Comparison of ENCODE assay signal across 9 mouse cellular contexts in genomic region chr15:80083740-80084139, GRCm38 (mm10). TPM values are rescaled to one million over a fixed set of nuclear protein-coding genes. Genes with fewer than 3 reads are reported as not detected.
DNase-seq lines count a peak whose midpoint lies in the region; ATAC-seq and TF ChIP-seq lines count a peak whose summit lies in the region.
"Had no signal": no experiment of that assay in that cellular context is flagged by ENCODE, and none has a peak within 500 bp of the region (broad histone marks: within the 10 kb centered on the region; RNA-seq: fewer than 3 reads in every experiment).

No protein-coding gene starts in this region.

- peaks cover 35% of the 10 kb centered on the region for H3K36me3 ChIP-seq in heart, embryonic 15.5 days
- H3K36me3 ChIP-seq in G1E (replicated peaks): peaks cover 43% of the 10 kb centered on the region
- H3K36me3 ChIP-seq in hindbrain, embryonic 13.5 days: peaks cover 34% of the 10 kb centered on the region
- peaks cover 38% of the 10 kb centered on the region for H3K36me3 ChIP-seq in midbrain, embryonic 10.5 days

- peak overlapping the region; percentile 95 for H3K27ac ChIP-seq in heart, embryonic 15.5 days
- peak overlapping the region; percentile 96 for H3K27ac ChIP-seq in hindbrain, embryonic 13.5 days
- peak overlapping the region; percentile 97 for H3K27ac ChIP-seq in midbrain, embryonic 10.5 days (replicated peaks)

- DNase-seq in heart, adult 11 months: no peak
- DNase-seq in G1E (ENCODE audit: low spot score): no peak
- DNase-seq in midbrain, embryonic 10.5 days (ENCODE audit: low spot score): no peak
- no peak for DNase-seq in urinary bladder, postnatal 4 days (ENCODE audit: low spot score in 2 of 2)
- no peak for DNase-seq in gastrocnemius, adult 18-20 months (ENCODE audit: low spot score)
- no peak for DNase-seq in gastrocnemius, postnatal 4 days (ENCODE audit: low spot score in 2 of 2)

- no peaks in the 10 kb centered on the region for H3K27me3 ChIP-seq in heart, embryonic 15.5 days
- no peaks in the 10 kb centered on the region for H3K27me3 ChIP-seq in G1E (ENCODE audit: insufficient read depth, low read length)
- H3K27me3 ChIP-seq in hindbrain, embryonic 13.5 days: no peaks in the 10 kb centered on the region
- H3K27me3 ChIP-seq in midbrain, embryonic 10.5 days (ENCODE audit: low read depth, poor library complexity, severe bottlenecking): no peaks in the 10 kb centered on the region

- H3K9me3 ChIP-seq in heart, embryonic 15.5 days (replicated peaks): no peaks in the 10 kb centered on the region
- no peaks in the 10 kb centered on the region; the same call in 1 of the 2 replicates for H3K9me3 ChIP-seq in G1E (replicated peaks)
- no peaks in the 10 kb centered on the region for H3K9me3 ChIP-seq in hindbrain, embryonic 13.5 days
- no peaks in the 10 kb centered on the region for H3K9me3 ChIP-seq in midbrain, embryonic 10.5 days (replicated peaks)

- peak overlapping the region; percentile 57 for H3K9ac ChIP-seq in heart, embryonic 15.5 days
- H3K9ac ChIP-seq in hindbrain, embryonic 13.5 days: peak overlapping the region; percentile 72

- peak overlapping the region; percentile 87 for H3K4me3 ChIP-seq in heart, embryonic 15.5 days
- H3K4me3 ChIP-seq in G1E (ENCODE audit: low read depth, low read length): peak overlapping the region; percentile 85
- peak overlapping the region; percentile 69 for H3K4me3 ChIP-seq in hindbrain, embryonic 13.5 days
- H3K4me3 ChIP-seq in midbrain, embryonic 10.5 days: peak overlapping the region; percentile 89

- H3K4me1 ChIP-seq in heart, embryonic 15.5 days (replicated peaks): peaks cover 38% of the 10 kb centered on the region
- H3K4me1 ChIP-seq in G1E (ENCODE audit: insufficient read depth, low read depth, low read length): peaks cover 25% of the 10 kb centered on the region
- peaks cover 34% of the 10 kb centered on the region for H3K4me1 ChIP-seq in hindbrain, embryonic 13.5 days (replicated peaks)
- peaks cover 37% of the 10 kb centered on the region for H3K4me1 ChIP-seq in midbrain, embryonic 10.5 days

- peak overlapping the region; percentile 77 for H3K4me2 ChIP-seq in heart, embryonic 15.5 days
- H3K4me2 ChIP-seq in hindbrain, embryonic 13.5 days: peak overlapping the region; percentile 65

- TF ChIP-seq CTCF in G1E (IDR thresholded peaks at IDR 0.05; ENCODE audit: low read depth, low read length): no peak

- ATAC-seq in heart, embryonic 15.5 days (replicated peaks; ENCODE audit: insufficient number of reproducible peaks, insufficient read depth, low FRiP score, low read depth): no peak
- ATAC-seq in G1E (ENCODE audit: extremely low read depth, insufficient number of reproducible peaks, low FRiP score, poor library complexity, severe bottlenecking): no peak
- peak; percentile 21 for ATAC-seq in hindbrain, embryonic 13.5 days (ENCODE audit: low FRiP score)

- WGBS in heart, embryonic 15.5 days: 2% methylated on average over 12 of the region's 12 CpGs
- WGBS in hindbrain, embryonic 13.5 days: 1% methylated on average over 12 of the region's 12 CpGs
- WGBS in midbrain, embryonic 10.5 days: 1% methylated on average over 12 of the region's 12 CpGs

RNA-seq across cellular contexts. Expression of gene Syngr1, which starts 7.4 kb away (rescaled TPM):
- 38.0 and 42.9 TPM in 2 replicates for polyA plus RNA-seq in heart, embryonic 15.5 days (2015; fragmentation: Nextera tagmentation; extraction: Ambion mirVana)
- total RNA-seq in G1E (2014; fragmentation: Nextera tagmentation) (41.4 and 44.2 TPM in 2 replicates), G1E (2017) (74.6 and 96.9 TPM in 2 replicates)
- polyA plus RNA-seq in G1E (2012): 86.9 and 89.8 TPM in 2 replicates
- 27.9 and 28.3 TPM in 2 replicates for polyA plus RNA-seq in hindbrain, embryonic 13.5 days (2015; fragmentation: Nextera tagmentation; extraction: Ambion mirVana)
- polyA plus RNA-seq in midbrain, embryonic 10.5 days (2016; fragmentation: Nextera tagmentation; extraction: Ambion mirVana): 7.3 and 7.7 TPM in 2 replicates
- 10 to 100 TPM; 54.8 to 60.6 TPM for total RNA-seq in gastrocnemius, adult 18-20 months (2021)
- 1 to 10 TPM; 8.7 to 8.8 TPM for total RNA-seq in gastrocnemius, postnatal 4 days (2021)
- total RNA-seq: neutrophil, adult 5-6 weeks had no signal

RNA-seq across cellular contexts. Expression of gene Rpl3, which starts 7.9 kb away (rescaled TPM):
- polyA plus RNA-seq in heart, embryonic 15.5 days (2015; fragmentation: Nextera tagmentation; extraction: Ambion mirVana): 565 and 609 TPM in 2 replicates
- total RNA-seq in G1E (2014; fragmentation: Nextera tagmentation): 1,019 and 1,021 TPM in 2 replicates
- total RNA-seq in G1E (2017): 1,569 and 1,698 TPM in 2 replicates
- polyA plus RNA-seq in G1E (2012): 114 and 176 TPM in 2 replicates
- polyA plus RNA-seq in hindbrain, embryonic 13.5 days (2015; fragmentation: Nextera tagmentation; extraction: Ambion mirVana): 613 and 622 TPM in 2 replicates
- 866 and 996 TPM in 2 replicates for polyA plus RNA-seq in midbrain, embryonic 10.5 days (2016; fragmentation: Nextera tagmentation; extraction: Ambion mirVana)
- 10 to 100 TPM; 37.2 to 48.3 TPM for total RNA-seq in gastrocnemius, adult 18-20 months (2021)
- 100 to 1,000 TPM; 475 to 533 TPM for total RNA-seq in gastrocnemius, postnatal 4 days (2021)

RNA-seq across cellular contexts. Expression of gene Tab1, which starts 49.2 kb away (rescaled TPM):
- 25.0 and 33.6 TPM in 2 replicates for polyA plus RNA-seq in heart, embryonic 15.5 days (2015; fragmentation: Nextera tagmentation; extraction: Ambion mirVana)
- total RNA-seq in G1E (2014; fragmentation: Nextera tagmentation) (19.0 and 27.2 TPM in 2 replicates), G1E (2017) (22.3 and 25.0 TPM in 2 replicates)
- 23.6 and 29.1 TPM in 2 replicates for polyA plus RNA-seq in G1E (2012)
- polyA plus RNA-seq in hindbrain, embryonic 13.5 days (2015; fragmentation: Nextera tagmentation; extraction: Ambion mirVana): 38.3 and 41.2 TPM in 2 replicates
- 40.0 and 48.9 TPM in 2 replicates for polyA plus RNA-seq in midbrain, embryonic 10.5 days (2016; fragmentation: Nextera tagmentation; extraction: Ambion mirVana)
- total RNA-seq in gastrocnemius, adult 18-20 months (2021): 10 to 100 TPM; 11.0 to 12.5 TPM
- total RNA-seq in gastrocnemius, postnatal 4 days (2021): 10 to 100 TPM; 19.3 to 20.2 TPM
